Mouse (Mus musculus) spleen, postnatal 14 days (tissue): ENCODE results near the gene Itpripl2.

Experiments
- DNase-seq, 2 experiments: peaks; one replicate each; pipeline ENCODE4 v3.0.0; 2021 to 2022; ENCODE audit warnings: low spot score in 2 of 2

The Itpripl2 gene

GRCm38 (mm10) chr7:118443895-118444485 lies 47.8 kb downstream of the Itpripl2 start:
- DNase-seq: no peak

DNA sequence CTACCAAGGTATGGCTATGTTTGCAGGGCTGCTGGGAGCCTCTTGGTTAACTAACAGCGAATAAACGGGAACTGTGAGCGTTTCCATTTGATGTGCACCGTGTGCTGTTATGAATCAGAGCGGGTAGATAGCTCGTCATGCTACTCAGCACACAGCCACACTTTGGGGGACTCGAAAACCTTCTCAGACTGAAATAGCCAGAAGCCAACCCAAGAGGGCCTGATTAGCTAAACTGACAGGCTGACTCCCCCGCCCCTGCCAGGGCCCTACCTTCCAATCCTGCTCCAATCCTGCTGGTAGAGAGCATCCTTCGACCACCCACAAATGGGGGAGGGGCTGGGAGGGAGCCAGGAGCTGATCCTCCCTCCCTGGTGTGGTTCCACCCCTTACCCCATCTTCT lies 48.4 kb downstream of the Itpripl2 start:
- no peak for DNase-seq

GRCm38 (mm10) chr7:118441535-118441934 lies 50.2 kb downstream of the Itpripl2 start:
- no peak for DNase-seq

- DNase-seq: no peak
These were observed 54.5 kb downstream of the Itpripl2 start for GRCm38 (mm10) chr7:118437101-118437802.
